Mouse (Mus musculus): ENCODE results near the gene Tmprss11e. TPM values are rescaled to one million over a fixed set of nuclear protein-coding genes. Genes with fewer than 3 reads are reported as not detected.

Tmprss11e gene
- polyA plus RNA-seq (2014; fragmentation: Nextera tagmentation; extraction: Ambion mirVana): not detected in 2 replicates

DNA sequence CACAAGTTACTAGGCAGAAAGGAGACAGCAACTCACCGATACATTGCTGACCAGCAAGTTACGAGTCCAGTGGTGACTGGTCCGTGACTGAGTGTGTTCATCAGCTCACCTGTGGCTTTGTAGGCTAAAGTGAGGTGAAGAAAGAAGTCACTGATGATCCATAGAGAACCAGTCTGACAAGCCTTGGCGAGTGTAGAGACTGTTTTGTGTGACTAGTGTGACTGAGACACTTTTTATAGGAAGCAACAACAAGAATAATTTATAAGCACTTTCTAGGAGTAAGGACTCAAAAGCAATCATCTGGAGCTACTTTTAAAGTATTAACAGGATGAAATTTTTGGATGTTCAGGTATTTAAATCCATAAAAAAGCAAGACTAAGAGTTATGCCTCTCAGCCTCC, at the start of gene Tmprss11e:
Gene Tmprss11e, minus strand, starts transcription at position 101 of the 400 bp plus-strand sequence.
- Histone ChIP-seq H3K4me3 (ENCODE audit: low read depth, low read length) (no peak within 1 kb of the TSS), H3K27ac (ENCODE audit: low read depth, low read length) (no peak within 1 kb of the TSS), H3K4me1 (replicated peaks; ENCODE audit: control insufficient read depth, insufficient read depth, low read length) (no peaks in the 10 kb centered on the region), H3K9me3 (ENCODE audit: control insufficient read depth, low read length) (no peaks in the 10 kb centered on the region), H3K27me3 (ENCODE audit: control insufficient read depth, insufficient read depth, low read length) (no peaks in the 10 kb centered on the region), H3K9ac (ENCODE audit: low read depth, low read length) (no peak within 1 kb of the TSS), H3K4me2 (replicated peaks; ENCODE audit: low read depth, low read length) (no peak within 1 kb of the TSS), H3K36me3 (ENCODE audit: control insufficient read depth, insufficient read depth, low read length) (no peaks in the 10 kb centered on the region)
- whole genome bisulfite sequencing: 89% methylated on average over 4 of the region's 4 CpGs
- ATAC-seq (ENCODE audit: low FRiP score) (no peak), DNase-seq (ENCODE audit: low spot score) (no peak)

DNA sequence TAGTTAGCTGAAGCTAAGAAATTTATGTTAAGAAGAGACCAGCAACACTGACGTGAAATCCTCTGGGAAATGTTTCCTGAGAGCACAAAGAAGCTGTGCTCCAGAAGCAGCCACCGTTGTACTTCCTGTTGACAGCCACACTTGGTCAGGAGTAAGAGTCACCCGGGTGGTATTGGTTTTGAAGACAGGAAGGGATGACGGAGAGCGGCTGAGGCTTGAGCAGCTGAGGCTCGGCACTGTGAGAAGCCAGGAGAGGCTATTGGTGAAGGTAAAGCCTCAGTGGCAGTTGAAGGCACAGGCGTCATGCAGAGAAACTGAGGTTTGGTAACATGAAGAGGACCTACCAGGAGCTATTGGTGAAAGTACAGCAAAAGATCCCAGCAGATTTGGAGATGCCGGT, 47.2 kb upstream of the Tmprss11e start:
- no peaks in the 10 kb centered on the region for H3K36me3 ChIP-seq (ENCODE audit: control insufficient read depth, insufficient read depth, low read length)
- no peak overlapping the region for H3K4me2 ChIP-seq (replicated peaks; ENCODE audit: low read depth, low read length)
- no peak for DNase-seq (ENCODE audit: low spot score)
- 80% methylated on average over 8 of the region's 8 CpGs for WGBS
- no peaks in the 10 kb centered on the region for H3K27me3 ChIP-seq (ENCODE audit: control insufficient read depth, insufficient read depth, low read length)
- no peaks in the 10 kb centered on the region for H3K9me3 ChIP-seq (ENCODE audit: control insufficient read depth, low read length)
- no peak for ATAC-seq (ENCODE audit: low FRiP score)
- no peak overlapping the region for H3K4me3 ChIP-seq (ENCODE audit: low read depth, low read length)
- H3K27ac ChIP-seq (ENCODE audit: low read depth, low read length): no peak overlapping the region
- H3K4me1 ChIP-seq (replicated peaks; ENCODE audit: control insufficient read depth, insufficient read depth, low read length): no peaks in the 10 kb centered on the region
- H3K9ac ChIP-seq (ENCODE audit: low read depth, low read length): no peak overlapping the region

DNA sequence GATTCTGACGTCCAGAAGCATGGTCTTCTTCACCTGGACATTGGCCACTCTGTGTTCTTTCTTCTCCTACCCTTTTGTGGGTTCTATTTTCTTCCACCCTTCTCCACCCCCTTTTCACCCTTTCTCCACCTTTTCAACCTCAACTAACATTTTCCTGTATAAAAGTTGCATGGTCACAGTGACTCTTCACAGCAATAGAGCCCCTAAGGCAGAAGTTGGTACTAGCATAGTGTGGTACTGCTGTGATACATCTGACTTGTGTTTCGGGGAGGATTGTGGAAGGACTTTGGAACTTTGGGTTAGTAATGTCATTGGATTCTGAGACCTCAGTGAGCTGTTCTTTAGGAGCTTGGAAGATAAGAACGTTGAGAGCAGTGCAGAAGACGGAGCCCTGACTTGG, 46.6 kb upstream of the Tmprss11e start:
- Histone ChIP-seq H3K36me3 (ENCODE audit: control insufficient read depth, insufficient read depth, low read length) (no peaks in the 10 kb centered on the region), H3K4me3 (ENCODE audit: low read depth, low read length) (no peak overlapping the region), H3K9ac (ENCODE audit: low read depth, low read length) (no peak overlapping the region), H3K27me3 (ENCODE audit: control insufficient read depth, insufficient read depth, low read length) (no peaks in the 10 kb centered on the region), H3K4me2 (replicated peaks; ENCODE audit: low read depth, low read length) (no peak overlapping the region), H3K27ac (ENCODE audit: low read depth, low read length) (no peak overlapping the region), H3K9me3 (ENCODE audit: control insufficient read depth, low read length) (no peaks in the 10 kb centered on the region), H3K4me1 (replicated peaks; ENCODE audit: control insufficient read depth, insufficient read depth, low read length) (no peaks in the 10 kb centered on the region)
- 65% methylated on average over 4 of the region's 4 CpGs for WGBS
- DNase-seq (ENCODE audit: low spot score) (no peak), ATAC-seq (ENCODE audit: low FRiP score) (no peak)

DNA sequence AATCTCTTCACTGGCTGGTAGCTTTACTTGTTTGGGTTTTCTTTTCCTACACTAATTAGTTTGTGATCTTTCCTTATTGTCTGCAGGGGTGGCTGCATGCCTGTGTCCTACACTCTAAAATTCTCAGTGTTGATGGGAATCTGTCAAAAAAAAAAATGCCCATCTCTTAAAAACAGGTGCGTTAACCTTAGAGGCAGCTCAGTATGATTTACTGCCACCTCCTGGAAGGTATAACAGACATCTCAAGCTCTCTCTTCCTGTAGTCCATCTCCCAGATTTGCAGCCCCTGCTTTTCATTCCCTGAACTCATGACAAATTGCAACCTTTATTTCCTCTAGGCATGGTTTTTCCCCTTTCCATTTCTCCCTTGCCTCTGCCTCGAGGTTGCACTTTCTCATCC, 44.3 kb upstream of the Tmprss11e start:
- no peak overlapping the region for H3K4me3 ChIP-seq (ENCODE audit: low read depth, low read length)
- no peak for ATAC-seq (ENCODE audit: low FRiP score)
- H3K4me1 ChIP-seq (replicated peaks; ENCODE audit: control insufficient read depth, insufficient read depth, low read length): no peaks in the 10 kb centered on the region
- H3K9me3 ChIP-seq (ENCODE audit: control insufficient read depth, low read length): no peaks in the 10 kb centered on the region
- H3K4me2 ChIP-seq (replicated peaks; ENCODE audit: low read depth, low read length): no peak overlapping the region
- H3K27me3 ChIP-seq (ENCODE audit: control insufficient read depth, insufficient read depth, low read length): no peaks in the 10 kb centered on the region
- DNase-seq (ENCODE audit: low spot score): no peak
- H3K9ac ChIP-seq (ENCODE audit: low read depth, low read length): no peak overlapping the region
- WGBS: 79% methylated on average over 2 of the region's 2 CpGs
- H3K27ac ChIP-seq (ENCODE audit: low read depth, low read length): no peak overlapping the region
- no peaks in the 10 kb centered on the region for H3K36me3 ChIP-seq (ENCODE audit: control insufficient read depth, insufficient read depth, low read length)

DNA sequence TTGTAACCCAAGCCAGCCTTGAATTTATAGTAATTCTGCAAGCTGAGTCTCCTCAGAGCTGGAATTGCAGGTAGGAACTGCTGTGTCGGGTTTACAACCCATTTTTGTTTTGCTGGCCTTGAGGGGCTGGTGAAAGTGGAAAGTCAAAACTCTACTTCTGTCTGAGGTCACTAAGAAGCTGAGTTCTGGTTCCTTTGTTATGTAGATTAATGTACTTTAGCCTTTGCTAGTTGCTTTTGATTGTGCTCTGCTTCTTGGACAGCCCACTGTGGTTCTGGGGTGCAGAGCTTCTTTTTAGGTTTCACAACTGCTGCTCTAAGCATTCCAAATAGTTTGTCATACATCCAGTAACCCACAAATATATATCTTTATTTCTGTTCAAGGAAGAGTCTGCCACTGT, 41.2 kb upstream of the Tmprss11e start:
- ATAC-seq (ENCODE audit: low FRiP score): no peak
- H3K4me3 ChIP-seq (ENCODE audit: low read depth, low read length): no peak overlapping the region
- H3K9ac ChIP-seq (ENCODE audit: low read depth, low read length): no peak overlapping the region
- no peak for DNase-seq (ENCODE audit: low spot score)
- no peak overlapping the region for H3K27ac ChIP-seq (ENCODE audit: low read depth, low read length)
- H3K27me3 ChIP-seq (ENCODE audit: control insufficient read depth, insufficient read depth, low read length): no peaks in the 10 kb centered on the region
- H3K4me2 ChIP-seq (replicated peaks; ENCODE audit: low read depth, low read length): no peak overlapping the region
- no peaks in the 10 kb centered on the region for H3K4me1 ChIP-seq (replicated peaks; ENCODE audit: control insufficient read depth, insufficient read depth, low read length)
- H3K36me3 ChIP-seq (ENCODE audit: control insufficient read depth, insufficient read depth, low read length): no peaks in the 10 kb centered on the region
- WGBS: 47% methylated on average over 1 of the region's 1 CpGs
- no peaks in the 10 kb centered on the region for H3K9me3 ChIP-seq (ENCODE audit: control insufficient read depth, low read length)

DNA sequence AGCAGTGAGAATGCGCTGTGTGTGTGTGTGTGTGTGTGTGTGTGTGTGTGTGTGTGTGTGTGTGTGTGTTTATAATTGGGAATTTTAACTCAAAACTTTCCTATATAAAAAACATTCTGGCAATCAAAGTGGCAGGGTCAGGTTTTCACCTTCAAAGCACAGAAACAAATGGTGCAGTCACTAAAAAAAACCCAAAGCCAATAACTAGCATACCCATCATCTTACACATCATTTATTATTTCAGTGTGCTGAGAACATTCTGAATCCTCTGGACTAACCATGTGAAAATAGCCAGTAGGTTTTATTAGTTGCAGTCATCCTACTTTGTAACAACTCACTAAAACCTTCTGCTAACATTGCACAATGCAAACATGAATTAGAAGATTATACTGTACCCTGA, 38.6 kb upstream of the Tmprss11e start:
- Histone ChIP-seq H3K4me1 (replicated peaks; ENCODE audit: control insufficient read depth, insufficient read depth, low read length) (no peaks in the 10 kb centered on the region), H3K27ac (ENCODE audit: low read depth, low read length) (no peak overlapping the region), H3K36me3 (ENCODE audit: control insufficient read depth, insufficient read depth, low read length) (no peaks in the 10 kb centered on the region), H3K4me2 (replicated peaks; ENCODE audit: low read depth, low read length) (no peak overlapping the region), H3K27me3 (ENCODE audit: control insufficient read depth, insufficient read depth, low read length) (no peaks in the 10 kb centered on the region), H3K9me3 (ENCODE audit: control insufficient read depth, low read length) (no peaks in the 10 kb centered on the region), H3K9ac (ENCODE audit: low read depth, low read length) (no peak overlapping the region), H3K4me3 (ENCODE audit: low read depth, low read length) (no peak overlapping the region)
- ATAC-seq (ENCODE audit: low FRiP score): no peak
- 100% methylated on average over 1 of the region's 1 CpGs for WGBS
- no peak for DNase-seq (ENCODE audit: low spot score)

DNA sequence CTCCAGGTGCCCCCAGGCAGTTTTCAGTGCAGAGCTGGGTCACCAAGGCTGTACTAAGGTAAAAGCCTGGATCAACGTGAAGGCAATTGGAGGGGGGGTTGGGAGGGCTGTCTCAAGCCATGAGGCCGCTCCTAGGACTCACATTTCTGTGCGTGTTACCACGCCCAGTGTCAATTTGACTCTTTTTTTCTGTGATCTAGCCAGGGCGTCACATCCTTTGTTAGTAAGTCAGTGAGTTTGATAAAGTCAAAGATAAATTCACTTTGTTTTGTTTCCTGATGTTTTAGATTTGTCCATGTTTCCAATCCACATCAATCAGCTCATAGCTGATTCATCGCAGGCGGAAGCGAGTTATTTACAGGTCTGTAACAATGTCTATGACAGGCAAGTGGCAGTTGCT, 37.4 kb upstream of the Tmprss11e start:
- H3K4me1 ChIP-seq (replicated peaks; ENCODE audit: control insufficient read depth, insufficient read depth, low read length): no peaks in the 10 kb centered on the region
- H3K27me3 ChIP-seq (ENCODE audit: control insufficient read depth, insufficient read depth, low read length): no peaks in the 10 kb centered on the region
- H3K9me3 ChIP-seq (ENCODE audit: control insufficient read depth, low read length): no peaks in the 10 kb centered on the region
- DNase-seq (ENCODE audit: low spot score) (no peak), ATAC-seq (ENCODE audit: low FRiP score) (peak; percentile 51; the same call in 1 of the 2 replicates)
- no peak overlapping the region for H3K4me2 ChIP-seq (replicated peaks; ENCODE audit: low read depth, low read length)
- H3K36me3 ChIP-seq (ENCODE audit: control insufficient read depth, insufficient read depth, low read length): no peaks in the 10 kb centered on the region
- H3K4me3 ChIP-seq (ENCODE audit: low read depth, low read length): no peak overlapping the region
- no peak overlapping the region for H3K9ac ChIP-seq (ENCODE audit: low read depth, low read length)
- no peak overlapping the region for H3K27ac ChIP-seq (ENCODE audit: low read depth, low read length)
- WGBS: 64% methylated on average over 8 of the region's 8 CpGs

DNA sequence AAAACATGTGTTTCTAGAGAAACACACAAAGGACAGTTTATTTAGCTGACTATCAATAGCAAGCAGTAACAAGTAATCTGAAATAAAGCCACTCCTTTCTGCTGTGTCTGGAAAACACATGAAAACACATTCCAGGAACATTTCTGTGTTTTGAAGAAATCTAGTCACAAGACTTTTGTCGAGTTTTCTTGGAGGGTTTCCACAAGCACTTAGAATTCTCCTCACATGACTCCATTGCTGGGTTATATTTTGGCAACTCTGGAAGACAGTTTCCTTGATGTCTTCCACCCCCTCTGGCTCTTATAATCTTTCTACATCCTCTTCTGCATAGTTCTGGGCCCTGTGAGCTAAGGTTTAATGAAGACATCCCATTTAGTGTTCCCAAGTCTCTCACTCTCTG, 32.9 kb upstream of the Tmprss11e start:
- Histone ChIP-seq H3K4me1 (replicated peaks; ENCODE audit: control insufficient read depth, insufficient read depth, low read length) (no peaks in the 10 kb centered on the region), H3K4me3 (ENCODE audit: low read depth, low read length) (no peak overlapping the region), H3K27ac (ENCODE audit: low read depth, low read length) (no peak overlapping the region), H3K36me3 (ENCODE audit: control insufficient read depth, insufficient read depth, low read length) (no peaks in the 10 kb centered on the region), H3K27me3 (ENCODE audit: control insufficient read depth, insufficient read depth, low read length) (no peaks in the 10 kb centered on the region), H3K4me2 (replicated peaks; ENCODE audit: low read depth, low read length) (no peak overlapping the region), H3K9ac (ENCODE audit: low read depth, low read length) (no peak overlapping the region), H3K9me3 (ENCODE audit: control insufficient read depth, low read length) (no peaks in the 10 kb centered on the region)
- DNase-seq (ENCODE audit: low spot score) (no peak), ATAC-seq (ENCODE audit: low FRiP score) (no peak)
- WGBS: 85% methylated on average over 1 of the region's 1 CpGs

DNA sequence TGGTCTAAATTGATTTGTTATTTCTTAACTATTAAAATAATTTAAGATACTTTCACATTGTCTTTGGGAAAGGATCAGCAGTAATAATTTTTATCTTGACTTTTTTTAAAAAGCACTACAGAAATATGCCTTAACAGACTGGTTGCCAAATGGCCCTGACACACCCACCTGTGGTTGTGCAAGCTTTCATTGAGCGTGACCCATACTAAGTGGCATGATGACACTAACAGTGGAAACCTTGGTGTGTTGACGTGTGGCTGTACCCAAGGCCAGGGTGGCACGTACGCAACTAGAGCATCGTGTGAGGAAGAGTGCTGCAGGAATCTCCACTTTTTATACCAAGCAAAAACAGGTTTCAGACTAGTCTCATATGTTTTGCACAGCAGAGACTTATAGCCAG, 31.3 kb upstream of the Tmprss11e start:
- WGBS: 90% methylated on average over 5 of the region's 5 CpGs

More for the DNA sequence above, 31.3 kb upstream of the Tmprss11e start:
- no peak overlapping the region for H3K4me3 ChIP-seq (ENCODE audit: low read depth, low read length)
- DNase-seq (ENCODE audit: low spot score) (no peak), ATAC-seq (ENCODE audit: low FRiP score) (no peak)
- H3K4me1 ChIP-seq (replicated peaks; ENCODE audit: control insufficient read depth, insufficient read depth, low read length): no peaks in the 10 kb centered on the region
- H3K27me3 ChIP-seq (ENCODE audit: control insufficient read depth, insufficient read depth, low read length): no peaks in the 10 kb centered on the region
- H3K27ac ChIP-seq (ENCODE audit: low read depth, low read length): no peak overlapping the region
- H3K9ac ChIP-seq (ENCODE audit: low read depth, low read length): no peak overlapping the region
- H3K36me3 ChIP-seq (ENCODE audit: control insufficient read depth, insufficient read depth, low read length): no peaks in the 10 kb centered on the region
- no peak overlapping the region for H3K4me2 ChIP-seq (replicated peaks; ENCODE audit: low read depth, low read length)
- H3K9me3 ChIP-seq (ENCODE audit: control insufficient read depth, low read length): no peaks in the 10 kb centered on the region
